Mouse (Mus musculus) lung, postnatal 0 days (tissue): ENCODE results near the gene Tmprss7.

Source experiments
- CTCF ChIP-seq: IDR thresholded peaks from 2 replicates; pipeline ENCODE4 v1.5.1; 2016; ENCODE audit warnings: antibody characterized with exemption, mild to moderate bottlenecking
- EP300 ChIP-seq: IDR thresholded peaks from 2 replicates; pipeline ENCODE4 v1.6.1; 2016; ENCODE audit warnings: antibody characterized with exemption, mild to moderate bottlenecking, control low read depth

- TF ChIP-seq CTCF = no peak
- no peak for TF ChIP-seq EP300
Measured at GRCm38 (mm10) chr16:45659596-45659995, 33.9 kb downstream of the Tmprss7 start.
